Mouse (Mus musculus): ENCODE data around the gene Isl2. TPM values are rescaled to one million over a fixed set of nuclear protein-coding genes. Genes with fewer than 3 reads are reported as not detected.

The Isl2 gene
- total and polyA plus RNA-seq, 3 experiments = not detected

DNA sequence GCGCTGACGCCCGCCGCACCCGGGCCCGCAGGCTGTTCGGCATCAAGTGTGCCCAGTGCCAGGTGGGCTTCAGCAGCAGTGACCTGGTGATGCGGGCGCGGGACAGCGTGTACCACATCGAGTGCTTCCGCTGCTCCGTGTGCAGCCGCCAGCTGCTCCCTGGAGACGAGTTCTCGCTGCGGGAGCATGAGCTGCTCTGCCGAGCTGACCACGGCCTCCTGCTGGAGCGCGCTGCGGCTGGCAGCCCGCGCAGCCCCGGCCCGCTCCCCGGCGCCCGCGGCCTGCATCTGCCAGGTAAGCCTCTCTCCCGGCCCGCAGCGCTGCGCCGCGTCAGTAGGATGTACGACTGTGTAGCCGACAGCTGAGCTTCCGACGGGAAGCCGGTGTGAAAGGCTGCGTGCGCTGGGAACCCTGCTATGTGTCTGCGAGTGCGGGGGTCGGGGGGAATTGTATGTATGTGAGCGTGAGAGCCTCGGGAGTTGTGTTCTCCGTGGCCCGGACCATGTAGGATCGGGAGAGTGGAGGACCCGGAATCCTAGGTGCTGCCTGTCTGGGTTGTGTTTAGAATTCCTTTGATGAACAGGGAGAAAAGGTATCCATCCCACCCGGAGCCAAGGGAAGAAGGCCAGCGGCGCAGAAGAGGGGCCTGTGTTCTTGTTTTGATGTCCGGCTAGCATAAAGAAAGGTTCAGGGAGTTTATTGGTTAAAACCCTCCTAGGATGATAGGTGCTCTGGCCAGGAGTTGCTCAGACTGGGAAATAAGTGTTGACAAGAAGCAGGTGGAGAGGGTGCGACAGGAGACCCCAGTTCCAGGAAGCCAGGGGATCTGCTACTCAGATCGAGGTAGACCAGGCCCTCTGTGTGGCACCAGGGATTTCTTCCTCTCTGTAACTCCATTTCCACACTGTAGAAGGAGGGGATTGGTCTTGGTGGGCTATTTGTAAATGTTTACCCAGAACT is 4.2 kb downstream of the Isl2 start:
- H3K4me3 ChIP-seq (ENCODE audit: control insufficient read depth in 1 of 2, insufficient read depth in 1 of 2, low read depth in 2 of 2, low read length in 2 of 2) = no peak overlapping the region
- TF ChIP-seq ELF1 (IDR thresholded peaks at IDR 0.05; ENCODE audit: low read depth, low read length) (no peak), ETS1 (IDR thresholded peaks at IDR 0.05; ENCODE audit: low read depth, low read length) (no peak), ZNF384 (IDR thresholded peaks at IDR 0.05; ENCODE audit: low read depth, low read length) (no peak), NRF1 (IDR thresholded peaks at IDR 0.05; ENCODE audit: insufficient read depth, low read depth, low read length, poor library complexity, severe bottlenecking) (no peak), TCF12 (IDR thresholded peaks at IDR 0.05; ENCODE audit: low read depth, low read length) (no peak), TBP (IDR thresholded peaks at IDR 0.05; ENCODE audit: low read depth, low read length) (no peak), MXI1 (IDR thresholded peaks at IDR 0.05; ENCODE audit: low read depth, low read length) (no peak), SMC3 (IDR thresholded peaks at IDR 0.05; ENCODE audit: low read depth, low read length) (no peak), RAD21 (IDR thresholded peaks at IDR 0.05; ENCODE audit: low read depth, low read length) (no peak), E2F4 (IDR thresholded peaks at IDR 0.05; ENCODE audit: borderline replicate concordance, low read depth, low read length) (no peak), MAZ (IDR thresholded peaks at IDR 0.05; ENCODE audit: low read depth, low read length) (no peak), USF1 (IDR thresholded peaks at IDR 0.05; ENCODE audit: low read depth, low read length) (no peak), MAX (IDR thresholded peaks at IDR 0.05; ENCODE audit: low read length) (no peak), EP300 (IDR thresholded peaks at IDR 0.05; ENCODE audit: low read depth in 1 of 2, low read length in 2 of 2) (no peak), TAL1 (IDR thresholded peaks at IDR 0.05; ENCODE audit: low read length) (no peak)
- no peaks in the 10 kb centered on the region for H3K27me3 ChIP-seq (ENCODE audit: control insufficient read depth in 1 of 2, insufficient read depth in 2 of 2, low read length in 2 of 2)
- no peak for DNase-seq (ENCODE audit: low read depth, low spot score)
- H3K9ac ChIP-seq (ENCODE audit: control insufficient read depth, low read depth, low read length, poor library complexity, severe bottlenecking) = no peak overlapping the region
- H3K9me3 ChIP-seq (replicated peaks; ENCODE audit: insufficient read depth, low read length) = no peaks in the 10 kb centered on the region
- no peaks in the 10 kb centered on the region for H3K36me3 ChIP-seq (ENCODE audit: control insufficient read depth in 1 of 2, insufficient read depth in 2 of 2, low read length in 2 of 2)
- H3K4me1 ChIP-seq (ENCODE audit: control insufficient read depth in 1 of 2, insufficient read depth in 2 of 2, low read length in 2 of 2) = no peaks in the 10 kb centered on the region
- H3K27ac ChIP-seq (ENCODE audit: control insufficient read depth, low read depth, low read length) = no peak overlapping the region
- H3K79me2 ChIP-seq (ENCODE audit: control insufficient read depth, insufficient read depth, low read length, poor library complexity) = no peaks in the 10 kb centered on the region

DNA sequence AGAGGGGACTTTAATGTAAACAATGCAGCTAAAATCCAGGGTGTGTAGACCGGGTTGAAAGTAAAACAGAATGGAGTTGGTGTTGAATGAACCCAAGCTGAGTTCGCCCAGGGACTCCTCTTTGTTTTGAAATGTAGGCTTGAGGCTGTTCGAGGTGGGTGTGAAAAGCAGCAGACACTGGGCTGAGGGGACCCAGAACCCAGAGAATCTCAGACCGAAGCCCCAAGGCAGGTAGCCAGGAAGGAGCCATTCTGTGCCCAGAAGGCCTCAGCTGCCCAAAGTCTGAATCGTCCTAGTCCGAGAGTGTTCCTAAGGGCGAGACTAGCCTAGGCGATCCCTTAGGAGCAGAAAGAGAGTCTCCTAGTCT is 4.8 kb downstream of the Isl2 start:
- TF ChIP-seq POLR2AphosphoS2 (IDR thresholded peaks at IDR 0.05; ENCODE audit: low read length) (no peak), TCF12 (IDR thresholded peaks at IDR 0.05; ENCODE audit: low read depth, low read length) (no peak), HCFC1 (IDR thresholded peaks at IDR 0.05; ENCODE audit: low read depth, low read length) (no peak), MXI1 (IDR thresholded peaks at IDR 0.05; ENCODE audit: low read depth, low read length) (no peak), ZNF384 (IDR thresholded peaks at IDR 0.05; ENCODE audit: low read depth, low read length) (no peak), ZKSCAN1 (IDR thresholded peaks at IDR 0.05; ENCODE audit: low read depth, low read length) (no peak), MAZ (IDR thresholded peaks at IDR 0.05; ENCODE audit: low read depth, low read length) (no peak), BHLHE40 (IDR thresholded peaks at IDR 0.05; ENCODE audit: borderline replicate concordance, low read depth, low read length) (no peak), NRF1 (IDR thresholded peaks at IDR 0.05; ENCODE audit: insufficient read depth, low read depth, low read length, poor library complexity, severe bottlenecking) (no peak)
- Histone ChIP-seq H3K79me2 (ENCODE audit: control insufficient read depth, insufficient read depth, low read length, poor library complexity) (no peaks in the 10 kb centered on the region), H3K27ac (ENCODE audit: control insufficient read depth, low read depth, low read length) (no peak overlapping the region), H3K9ac (ENCODE audit: control insufficient read depth, low read depth, low read length, poor library complexity, severe bottlenecking) (no peak overlapping the region), H3K27me3 (ENCODE audit: control insufficient read depth in 1 of 2, insufficient read depth in 2 of 2, low read length in 2 of 2) (no peaks in the 10 kb centered on the region), H3K4me3 (ENCODE audit: control insufficient read depth in 1 of 2, insufficient read depth in 1 of 2, low read depth in 2 of 2, low read length in 2 of 2) (no peak overlapping the region), H3K9me3 (replicated peaks; ENCODE audit: insufficient read depth, low read length) (no peaks in the 10 kb centered on the region), H3K4me1 (ENCODE audit: control insufficient read depth in 1 of 2, insufficient read depth in 2 of 2, low read length in 2 of 2) (no peaks in the 10 kb centered on the region), H3K36me3 (ENCODE audit: control insufficient read depth in 1 of 2, insufficient read depth in 2 of 2, low read length in 2 of 2) (no peaks in the 10 kb centered on the region)
- DNase-seq (ENCODE audit: low read depth, low spot score) = no peak
